Mouse (Mus musculus) common myeloid progenitor, adult 5-6 weeks (primary cell): Measurements from ENCODE around the gene Map3k14. TPM values are rescaled to one million over a fixed set of nuclear protein-coding genes. Genes with fewer than 3 reads are reported as not detected.
A peak's percentile ranks its signal among the peaks of the same experiment; 100 is the strongest.

Experiments used
- ATAC-seq: replicated peaks from 2 replicates; pipeline ENCODE4 v1.8.0; 2016; ENCODE audit warnings: low read depth, mild to moderate bottlenecking, moderate TSS enrichment, inconsistent platforms; ENCODE audit not compliant: poor library complexity, severe bottlenecking
- total RNA-seq: library from RNA; stranded (forward); fragments of 200-1000, 187-1606 nt; gene quantifications from 2 replicates; pipeline ENCODE4 v1.2.3, GENCODE M21; 2017

Gene Map3k14
- total RNA-seq, 1 experiment from 2014 or later, result 3.7 TPM

GRCm38 (mm10) chr11:103276450-103276849 lies 9.2 kb upstream of the Map3k14 start:
- no peak for ATAC-seq

DNA sequence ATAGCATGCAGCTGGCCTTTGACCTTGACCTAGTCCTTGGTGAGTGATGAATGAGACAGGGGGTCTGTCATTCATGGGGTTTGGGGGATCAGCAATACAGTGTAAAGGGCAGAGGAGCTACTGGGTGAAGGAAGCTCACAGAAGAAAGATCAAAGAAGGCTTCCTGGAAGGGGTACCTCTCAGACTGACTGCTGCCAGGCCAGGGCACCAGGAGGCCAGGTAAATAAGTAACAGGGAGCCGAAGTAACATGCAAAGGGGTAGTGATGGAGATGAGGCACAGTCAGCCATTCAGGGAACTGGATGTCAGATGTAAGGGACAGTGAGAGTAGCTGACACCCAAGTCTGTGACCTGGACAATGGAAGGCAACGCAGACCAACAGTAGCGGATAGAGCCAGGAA lies 5.6 kb upstream of the Map3k14 start:
- no peak for ATAC-seq

GRCm38 (mm10) chr11:103271979-103272378 lies 4.7 kb upstream of the Map3k14 start:
- ATAC-seq, result peak; percentile 27; the same call in 1 of the 2 replicates

GRCm38 (mm10) chr11:103269426-103269825 lies 2.2 kb upstream of the Map3k14 start:
- no peak for ATAC-seq

GRCm38 (mm10) chr11:103268905-103269304 lies 1.6 kb upstream of the Map3k14 start:
- no peak for ATAC-seq

- ATAC-seq, result no peak
Measured at GRCm38 (mm10) chr11:103268350-103268749, 1.1 kb upstream of the Map3k14 start.

- ATAC-seq, result peak; percentile 0; the same call in 1 of the 2 replicates
Measured at GRCm38 (mm10) chr11:103266729-103267345, 435 bp downstream of the Map3k14 start.

GRCm38 (mm10) chr11:103265856-103266255 lies 1.4 kb downstream of the Map3k14 start:
- ATAC-seq, result no peak

DNA sequence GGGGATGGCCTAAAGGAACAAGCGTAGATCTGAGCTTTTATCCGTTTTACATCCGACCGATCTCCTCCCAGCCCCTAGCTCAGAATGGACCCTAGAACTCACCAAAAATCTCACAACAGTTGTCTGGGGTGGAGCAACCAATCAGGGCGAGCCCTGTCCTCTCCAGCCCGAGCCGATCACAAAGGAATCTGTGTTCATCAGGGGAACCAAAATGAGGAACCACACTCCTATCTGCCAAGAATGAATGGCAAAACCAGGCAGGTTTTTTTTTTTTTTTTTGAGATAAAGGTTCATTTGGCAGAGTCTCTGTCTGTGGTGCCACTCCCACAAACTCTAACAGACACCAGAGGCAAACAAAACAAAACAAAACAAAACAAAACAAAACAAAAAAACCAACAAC lies 2.1 kb downstream of the Map3k14 start:
- peak; percentile 30 for ATAC-seq

DNA sequence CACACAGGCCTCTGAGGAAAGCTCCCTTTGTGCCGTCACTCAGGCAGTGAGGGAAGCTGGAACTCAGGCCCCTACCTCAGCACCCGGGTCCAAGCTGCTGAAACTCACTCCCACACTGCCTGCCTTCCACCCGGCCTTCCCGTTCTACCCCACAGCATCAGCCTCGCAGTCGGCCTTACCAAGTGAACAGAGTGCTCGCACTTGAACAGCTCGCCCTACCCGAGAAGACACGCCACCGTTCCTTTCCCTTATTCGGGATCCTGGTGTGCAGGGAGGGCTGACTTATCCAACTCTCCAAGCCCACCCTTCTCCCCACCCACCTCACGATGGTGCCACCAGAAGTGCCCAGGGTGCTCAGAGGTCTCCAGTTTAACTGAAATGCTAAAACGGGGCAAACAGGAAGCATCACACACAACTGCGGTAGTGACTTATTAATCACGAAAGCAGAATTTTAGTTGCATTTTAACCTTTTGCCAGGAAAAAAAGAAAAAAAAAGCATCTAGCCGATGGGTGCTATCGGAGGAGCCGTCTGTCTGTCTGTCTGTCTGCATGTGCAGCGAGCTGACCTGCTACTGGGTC lies 2.8 kb downstream of the Map3k14 start:
- ATAC-seq, result no peak

DNA sequence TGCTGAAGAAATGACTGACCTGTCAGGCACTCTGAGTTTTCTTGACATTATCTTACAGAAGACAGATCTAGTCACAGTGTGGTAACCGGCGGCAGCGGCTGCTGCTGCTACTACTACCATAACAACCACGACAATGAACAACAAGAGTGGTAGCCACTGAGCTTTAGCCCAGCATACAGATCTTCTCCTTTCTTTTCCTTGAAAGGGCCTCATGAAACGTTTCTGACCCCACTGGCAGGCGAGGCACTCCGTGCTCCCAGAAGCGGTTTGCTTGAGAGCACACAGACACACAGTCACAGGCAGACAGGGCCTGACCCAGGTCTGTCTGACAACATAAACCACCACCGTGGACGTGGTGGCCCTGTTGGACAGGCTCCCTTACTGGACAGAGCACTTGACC lies 3.7 kb downstream of the Map3k14 start:
- ATAC-seq, result no peak

DNA sequence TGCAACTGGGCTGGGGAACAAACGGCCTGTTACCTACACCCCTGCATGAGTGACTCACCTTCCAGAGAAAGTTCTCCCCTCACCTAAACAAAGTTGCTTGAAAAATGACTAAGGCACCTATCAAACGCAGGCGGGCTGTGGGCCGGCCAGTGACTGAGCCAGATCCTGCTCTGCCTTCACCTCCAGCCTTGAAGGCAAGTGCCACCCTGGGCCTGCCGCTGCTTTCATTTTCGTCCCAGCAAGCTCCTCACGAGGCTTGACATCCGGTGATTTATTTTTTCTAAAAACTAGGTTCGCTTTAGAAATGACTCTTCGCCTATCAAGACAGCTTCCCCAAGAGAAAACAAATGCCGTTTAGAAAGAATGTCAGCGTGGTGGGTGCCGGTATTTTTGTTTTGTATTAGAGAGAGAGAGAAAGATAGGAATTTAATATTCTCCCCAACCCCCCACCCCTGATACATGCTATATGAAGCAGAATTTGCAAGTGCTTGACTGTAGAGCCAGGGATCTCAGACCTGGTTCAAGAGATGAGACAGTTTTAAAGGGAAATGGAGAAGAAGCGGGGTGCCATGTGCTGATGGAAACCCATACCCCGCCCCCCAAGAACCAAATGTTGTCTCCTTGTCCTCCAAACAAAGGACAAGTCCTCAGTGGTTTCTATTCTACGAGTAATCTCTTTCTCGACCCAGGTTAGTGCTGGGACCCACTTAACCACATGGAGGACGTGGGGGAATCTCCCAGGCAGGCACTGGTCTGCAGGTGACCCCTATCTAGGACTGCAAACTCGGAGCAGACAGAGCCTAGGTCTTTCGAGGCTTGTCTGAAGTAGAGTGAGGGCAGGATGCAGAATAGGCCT lies 4.6 kb downstream of the Map3k14 start:
- no peak for ATAC-seq

- no peak for ATAC-seq
Measured at GRCm38 (mm10) chr11:103261671-103262411, 5.4 kb downstream of the Map3k14 start.

DNA sequence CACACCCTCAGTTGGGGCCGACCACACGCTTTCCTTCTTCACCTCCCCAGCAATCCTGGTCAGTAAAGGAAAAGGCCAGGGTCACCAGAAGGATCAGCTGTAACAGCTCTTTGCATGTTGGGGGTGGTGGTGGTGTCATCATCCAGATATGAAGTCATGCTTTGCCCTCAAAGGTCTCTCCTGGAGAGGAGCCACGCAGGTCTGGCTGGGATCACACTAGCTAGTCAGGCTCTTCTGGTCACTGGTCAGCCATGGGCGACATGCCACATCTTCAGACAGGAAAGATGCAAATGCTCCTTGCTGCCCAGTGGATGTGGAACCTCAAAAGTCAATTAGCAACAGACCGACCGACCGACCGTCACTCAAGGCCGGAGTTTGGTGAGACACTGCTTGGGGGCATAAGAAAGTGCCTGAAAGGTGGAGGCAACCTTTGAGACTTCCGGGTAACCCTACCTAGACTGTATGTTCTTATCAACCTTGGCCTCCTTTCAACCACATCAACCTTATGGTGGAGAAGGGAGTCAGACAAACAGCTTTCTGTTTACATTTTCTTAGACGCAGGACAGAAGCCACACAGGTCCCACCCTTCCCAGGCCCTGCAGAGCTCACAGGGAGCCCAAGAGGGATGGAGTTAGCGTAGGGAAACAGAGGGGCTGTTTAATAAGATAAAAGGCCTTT lies 6.6 kb downstream of the Map3k14 start:
- ATAC-seq, result no peak

- no peak for ATAC-seq
Measured at GRCm38 (mm10) chr11:103260034-103260433, 7.2 kb downstream of the Map3k14 start.

DNA sequence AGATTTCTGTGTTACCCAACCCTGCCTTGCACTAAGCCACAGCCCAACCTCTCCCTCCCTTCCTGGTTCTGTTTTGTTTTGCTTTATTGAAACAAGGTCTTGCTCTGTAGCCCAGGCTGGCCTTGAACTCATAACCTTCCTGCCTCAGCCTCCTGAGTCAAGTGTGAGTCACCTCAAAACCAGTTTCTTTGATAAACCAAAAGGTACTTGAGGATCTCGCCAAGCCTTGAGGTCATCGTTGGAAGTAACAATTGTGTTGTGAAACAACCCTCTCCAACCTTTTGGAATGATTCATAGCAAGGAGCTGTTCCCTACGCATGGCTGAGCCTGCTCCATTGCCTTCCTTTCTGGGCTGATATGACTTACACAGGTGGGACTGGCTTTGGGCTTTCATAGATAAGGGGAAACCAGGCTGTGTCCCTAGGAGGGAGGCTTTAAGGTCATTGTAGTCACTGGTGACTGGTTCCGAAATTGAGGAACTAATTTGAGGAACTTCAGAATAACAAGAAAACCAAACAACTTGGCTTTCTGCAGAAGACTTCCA lies 9.3 kb downstream of the Map3k14 start:
- ATAC-seq, result peak; percentile 34

DNA sequence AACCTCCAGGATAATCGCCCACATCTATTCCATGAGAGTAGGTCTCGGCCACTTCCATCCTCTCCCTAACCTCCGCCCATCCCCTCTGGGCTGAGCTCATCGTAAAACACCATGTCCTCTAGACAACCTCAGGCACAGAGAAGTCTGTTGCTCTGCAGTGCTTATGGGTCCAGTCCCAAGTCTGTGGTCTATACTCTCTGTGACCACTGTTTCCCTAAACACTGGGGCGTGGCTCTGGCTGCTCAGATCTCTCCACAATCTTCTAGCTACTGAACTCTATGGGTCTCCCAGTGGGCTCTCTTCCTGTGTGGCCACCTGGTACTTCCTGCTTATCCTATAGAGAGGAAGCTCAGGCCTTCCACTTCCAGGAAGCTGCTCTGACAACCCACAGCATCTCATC lies 13.7 kb downstream of the Map3k14 start:
- ATAC-seq, result peak; percentile 64

DNA sequence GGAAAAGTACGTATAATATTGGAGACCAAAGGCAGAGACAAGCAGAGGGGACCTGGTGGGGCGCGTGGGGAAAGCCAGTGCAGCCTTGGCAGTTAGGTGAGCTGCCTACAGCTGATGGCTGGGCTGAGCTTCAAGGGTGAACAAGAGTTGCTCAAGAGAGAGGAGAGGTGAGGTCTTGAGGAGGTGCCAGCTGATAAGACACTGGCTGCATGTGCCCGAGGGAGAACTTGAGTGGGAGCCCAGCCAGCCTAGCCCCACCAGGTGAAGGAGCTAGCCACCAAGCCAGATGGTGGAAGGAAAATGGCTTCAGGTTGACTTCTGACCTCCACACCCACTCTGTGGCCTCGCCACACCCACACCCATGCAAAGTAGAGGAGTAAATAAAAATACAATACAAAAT lies 14.9 kb downstream of the Map3k14 start:
- ATAC-seq, result no peak

DNA sequence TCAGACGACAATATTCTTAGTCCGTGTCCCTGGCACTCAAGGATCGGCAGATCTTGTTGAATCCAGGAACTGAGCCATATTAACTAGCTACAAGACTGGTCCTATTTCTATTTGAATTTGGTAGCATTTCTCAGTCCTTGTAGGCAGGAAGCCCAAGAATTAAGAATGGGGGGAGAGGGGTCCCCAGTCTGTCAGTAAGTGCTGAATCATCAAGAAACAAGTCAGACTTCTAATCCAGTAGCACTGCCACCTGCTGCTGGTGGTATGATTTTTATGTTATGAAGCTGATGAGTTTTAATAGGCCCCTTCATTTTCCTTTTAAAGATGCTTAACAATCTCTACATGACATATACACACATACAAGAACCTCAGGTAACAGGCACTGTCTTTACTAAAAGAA lies 16.9 kb downstream of the Map3k14 start:
- no peak for ATAC-seq

DNA sequence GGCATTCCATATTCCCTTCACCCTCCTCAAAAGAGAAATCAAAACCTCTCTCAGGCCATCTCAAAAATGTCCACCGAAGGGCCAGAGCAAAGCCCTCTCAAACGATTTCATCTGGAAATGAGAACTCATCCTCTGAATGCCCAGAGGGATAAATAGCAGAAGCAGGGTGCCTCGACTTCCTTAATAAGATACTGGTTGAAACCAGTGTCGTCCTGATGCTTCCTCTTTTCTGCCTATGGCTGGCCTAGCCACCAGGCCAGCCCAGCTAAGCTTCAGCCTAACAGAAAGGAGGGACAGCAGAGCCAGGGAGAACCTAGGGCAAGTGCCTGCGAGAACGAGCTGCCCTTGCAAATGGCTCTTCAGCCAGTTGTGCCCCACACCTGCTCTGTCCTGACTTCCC lies 17.8 kb downstream of the Map3k14 start:
- peak; percentile 68 for ATAC-seq
